Mouse (Mus musculus) megakaryocyte, embryonic 14.5 days (primary cell): ENCODE measurements around the gene Stard5.

ENCODE experiments used
- FLI1 ChIP-seq: IDR thresholded peaks from 2 replicates; pipeline ENCODE4 v1.6.1; 2012; ENCODE audit warnings: low read length, inconsistent platforms, mixed read lengths
- GATA1 ChIP-seq: IDR thresholded peaks from 3 replicates; pipeline ENCODE4 v1.6.1; 2012; ENCODE audit warnings: mixed read lengths, low read length, inconsistent platforms, borderline replicate concordance

- TF ChIP-seq GATA1 (no peak), FLI1 (no peak)
Observed at GRCm38 (mm10) chr7:83622582-83622981, 9.2 kb upstream of the Stard5 start.
